Mouse (Mus musculus) limb, embryonic 15.5 days (tissue): Measurements from ENCODE around the gene Ifi209. TPM values are rescaled to one million over a fixed set of nuclear protein-coding genes. Genes with fewer than 3 reads are reported as not detected.
"Not testable (repeated sequence)": the region's sequence is repeated elsewhere in the genome, so short reads cannot be mapped to it uniquely, and the experiment has no call there.

Experiments
- ATAC-seq: fragments of 200-750 bp; cut with Nextera tagmentation; 2 replicates; pipeline ENCODE4 v1.8.0; 2017; ENCODE audit warnings: low read depth, moderate TSS enrichment; ENCODE audit not compliant: insufficient number of reproducible peaks, low FRiP score, low TSS enrichment
- H3K27ac ChIP-seq: fragments of 300-500 bp; sonication (generic); 2 replicates; pipeline ENCODE4 v1.5.1; 2015; ENCODE audit warnings: moderate library complexity, mild to moderate bottlenecking, inconsistent platforms
- H3K27me3 ChIP-seq: fragments of 300-500 bp; sonication (generic); 2 replicates; pipeline ENCODE4 v1.6.1; 2015; ENCODE audit warnings: inconsistent platforms
- H3K36me3 ChIP-seq: fragments of 300-500 bp; sonication (generic); 2 replicates; pipeline ENCODE4 v1.6.1; 2015; ENCODE audit warnings: inconsistent platforms
- H3K4me1 ChIP-seq: fragments of 300-500 bp; sonication (generic); 2 replicates; pipeline ENCODE4 v1.6.1; 2015; ENCODE audit warnings: inconsistent platforms
- H3K4me2 ChIP-seq: fragments of 300-500 bp; sonication (generic); 2 replicates; pipeline ENCODE4 v1.6.1; 2015; ENCODE audit warnings: mild to moderate bottlenecking, inconsistent platforms
- H3K4me3 ChIP-seq: fragments of 300-500 bp; sonication (generic); 2 replicates; pipeline ENCODE4 v1.5.1; 2015; ENCODE audit warnings: mild to moderate bottlenecking, inconsistent platforms
- H3K9ac ChIP-seq: fragments of 300-500 bp; sonication (generic); 2 replicates; pipeline ENCODE4 v1.6.1; 2015; ENCODE audit warnings: inconsistent platforms
- H3K9me3 ChIP-seq: fragments of 300-500 bp; sonication (generic); 2 replicates; pipeline ENCODE4 v1.6.1; 2016; ENCODE audit warnings: inconsistent platforms
- WGBS: fragments of 180-500 bp; shearing (Covaris S2); methylation state at CpG from one replicate; pipeline ENCODE4 v1.1.7; 2015; 5-methylcytosine and 5-hydroxymethylcytosine counted together
- polyA plus RNA-seq: library from polyadenylated mRNA; unstranded; fragments of >200 nt; fragmentation: Nextera tagmentation; extraction: Ambion mirVana; gene quantifications from 2 replicates; pipeline ENCODE4 v1.2.1, GENCODE M21; 2015

Gene Ifi209
- polyA plus RNA-seq, result 0.35 and 0.51 TPM in 2 replicates

DNA sequence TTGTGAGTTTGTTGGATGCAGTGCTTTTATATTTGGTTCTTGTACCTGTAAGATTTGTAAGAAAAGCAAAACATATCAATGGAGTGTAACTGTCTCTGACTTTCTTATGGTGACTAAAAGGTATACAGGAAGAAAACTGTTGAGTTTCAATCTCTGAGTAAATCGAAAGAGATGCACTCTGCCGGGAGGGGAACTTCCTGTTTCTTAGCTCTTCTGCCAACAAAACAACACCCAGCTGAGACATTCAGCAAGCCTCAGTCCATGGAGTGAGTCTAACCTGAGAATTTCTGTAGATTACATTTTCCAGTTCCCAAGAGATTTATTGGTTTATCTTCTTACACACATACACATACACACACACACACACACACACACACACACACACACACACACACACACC lies at the start of gene Ifi209:
Ifi209 (plus strand) TSS at position 296 of the 400 bp plus-strand sequence.
- H3K4me1 ChIP-seq, ATAC-seq, H3K36me3 ChIP-seq, H3K27me3 ChIP-seq, H3K9me3 ChIP-seq, H3K27ac ChIP-seq, H3K4me2 ChIP-seq, H3K9ac ChIP-seq, H3K4me3 ChIP-seq: not testable (repeated sequence)
- 78% methylated on average over 2 of the region's 2 CpGs for WGBS

DNA sequence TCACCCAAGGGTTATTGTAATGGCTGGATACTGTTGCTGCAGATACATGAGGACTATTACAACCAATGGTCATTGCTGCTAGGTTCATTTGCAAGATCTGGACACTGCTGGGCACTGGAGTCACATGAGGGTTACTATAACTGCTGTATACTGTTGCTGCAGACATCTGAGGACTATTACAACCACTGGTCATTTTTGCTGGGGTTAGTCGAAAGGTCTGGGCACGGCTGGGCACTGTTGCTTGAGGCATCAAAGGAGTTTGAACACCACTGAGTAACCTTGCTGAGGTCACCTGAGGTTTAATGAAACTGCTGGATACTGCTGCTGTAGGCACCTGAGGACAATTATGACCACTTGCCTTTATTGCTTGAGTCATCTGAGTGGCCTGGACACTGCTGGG lies 41.0 kb upstream of the Ifi209 start:
- H3K27me3 ChIP-seq, H3K4me2 ChIP-seq, H3K36me3 ChIP-seq, ATAC-seq, H3K9ac ChIP-seq, H3K27ac ChIP-seq, H3K4me1 ChIP-seq, H3K9me3 ChIP-seq, H3K4me3 ChIP-seq: not testable (repeated sequence)
- WGBS, result 92% methylated on average over 2 of the region's 2 CpGs

DNA sequence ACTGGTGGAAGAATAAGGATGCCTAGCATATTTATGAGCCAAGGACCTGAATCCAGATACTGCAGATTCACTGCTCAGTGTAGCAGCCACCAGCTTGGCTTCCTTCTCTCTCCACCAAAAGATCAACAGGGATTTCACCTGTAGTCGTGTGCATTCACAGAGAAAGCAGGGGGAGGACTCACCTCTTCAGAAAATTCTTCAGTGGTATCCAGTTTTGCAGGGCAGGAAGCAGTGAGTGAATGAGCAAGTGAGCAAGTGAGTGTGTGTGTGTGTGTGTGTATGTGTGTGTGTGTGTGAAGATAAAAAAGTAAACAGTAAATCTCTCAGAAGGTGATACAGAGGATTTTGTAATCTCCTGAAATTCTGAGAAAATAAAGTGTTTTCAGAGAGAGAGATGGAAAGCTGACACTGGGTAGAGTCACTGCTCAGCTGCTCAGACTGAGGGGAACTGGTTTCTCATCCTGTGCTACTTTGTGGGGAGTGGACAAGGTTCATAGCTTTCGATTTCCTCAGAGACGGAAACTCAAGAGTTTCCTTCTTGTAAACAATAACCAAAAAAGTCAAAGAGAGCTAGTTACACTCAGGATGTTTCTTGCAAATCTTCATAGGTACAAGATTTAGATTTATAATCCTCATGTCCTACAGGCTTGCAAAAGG lies 31.8 kb upstream of the Ifi209 start, which contains the start of gene Ifi213:
Ifi213 (minus strand) TSS at position 437 of the 657 bp plus-strand sequence.
- not testable (repeated sequence) for H3K9me3 ChIP-seq, ATAC-seq, H3K27ac ChIP-seq, H3K4me1 ChIP-seq, H3K36me3 ChIP-seq, H3K27me3 ChIP-seq, H3K9ac ChIP-seq, H3K4me3 ChIP-seq, H3K4me2 ChIP-seq
- WGBS, result 72% methylated on average over 3 of the region's 3 CpGs

DNA sequence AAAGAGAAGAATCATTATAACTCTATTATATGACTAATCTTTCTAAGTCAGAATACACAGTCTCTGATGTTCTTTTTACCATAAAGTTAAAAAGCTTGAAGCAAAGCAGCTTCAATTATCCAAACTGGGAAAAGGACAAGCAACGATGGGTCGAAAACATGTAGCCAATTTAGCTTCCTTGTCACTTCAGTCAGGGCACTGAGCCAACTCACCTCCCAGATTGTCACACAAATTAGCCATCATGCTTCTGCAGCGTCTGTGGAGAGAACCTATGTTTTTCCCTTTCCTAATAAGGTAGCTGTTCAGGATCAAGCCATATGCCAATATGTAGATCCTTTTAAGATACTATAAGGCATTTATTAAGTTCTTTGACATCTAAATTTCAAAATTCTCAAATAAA lies 20.4 kb upstream of the Ifi209 start:
- H3K27me3 ChIP-seq, H3K27ac ChIP-seq, H3K4me1 ChIP-seq, H3K4me2 ChIP-seq, H3K4me3 ChIP-seq, H3K36me3 ChIP-seq, H3K9ac ChIP-seq, ATAC-seq, H3K9me3 ChIP-seq: not testable (repeated sequence)
- 72% methylated on average over 3 of the region's 3 CpGs for WGBS

DNA sequence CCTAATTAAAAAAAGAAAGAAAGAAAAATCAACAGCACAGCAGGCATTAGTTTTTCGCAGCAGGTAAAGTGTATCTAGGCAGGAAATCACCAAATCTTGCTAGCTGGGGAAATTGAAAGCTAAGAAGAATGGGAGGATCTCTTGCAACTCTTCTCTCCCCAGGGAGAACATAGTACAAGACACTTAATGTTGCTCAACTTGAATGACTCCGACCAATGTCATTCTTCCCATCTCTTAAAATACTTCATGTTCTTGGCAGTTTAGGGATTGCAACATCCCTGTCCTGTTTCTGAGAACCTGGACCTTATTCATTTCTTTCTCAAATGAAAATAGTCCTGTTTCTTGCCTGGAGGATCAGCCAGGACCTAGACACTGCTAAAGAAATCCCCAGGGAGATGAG lies 8.5 kb upstream of the Ifi209 start:
- 78% methylated on average over 2 of the region's 2 CpGs for WGBS
- H3K27ac ChIP-seq, result not testable (repeated sequence)

DNA sequence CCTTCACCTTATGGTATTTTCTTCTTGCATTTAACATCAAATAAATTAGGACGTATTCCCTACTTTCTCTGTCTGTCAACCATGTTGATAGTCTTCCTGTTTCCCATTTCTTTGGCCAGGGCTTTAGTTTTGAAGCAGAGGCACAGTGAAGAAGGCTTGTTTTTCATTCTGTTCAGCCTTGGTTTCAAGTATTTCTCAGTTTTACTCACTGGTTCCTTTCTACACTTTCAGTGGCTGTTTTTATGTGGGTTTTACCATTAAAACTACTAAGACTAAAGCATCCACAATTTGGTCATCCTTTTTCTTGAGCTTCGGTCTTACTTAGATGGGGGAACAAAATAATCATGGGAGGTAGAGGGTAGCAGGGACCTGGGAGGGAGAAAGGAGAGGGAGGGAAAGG lies 6.7 kb upstream of the Ifi209 start:
- Histone ChIP-seq H3K27ac (no peak overlapping the region), H3K4me3 (no peak overlapping the region), H3K9ac (no peak overlapping the region), H3K4me2 (no peak overlapping the region), H3K36me3 (no peaks in the 10 kb centered on the region), H3K27me3 (no peaks in the 10 kb centered on the region), H3K4me1 (no peaks in the 10 kb centered on the region), H3K9me3 (no peaks in the 10 kb centered on the region)
- ATAC-seq, result no peak
- 76% methylated on average over 2 of the region's 2 CpGs for WGBS

More for the DNA sequence above, 8.5 kb upstream of the Ifi209 start:
- H3K4me3 ChIP-seq, H3K27me3 ChIP-seq, H3K9me3 ChIP-seq, H3K4me1 ChIP-seq, H3K9ac ChIP-seq, H3K4me2 ChIP-seq, ATAC-seq, H3K36me3 ChIP-seq: not testable (repeated sequence)

DNA sequence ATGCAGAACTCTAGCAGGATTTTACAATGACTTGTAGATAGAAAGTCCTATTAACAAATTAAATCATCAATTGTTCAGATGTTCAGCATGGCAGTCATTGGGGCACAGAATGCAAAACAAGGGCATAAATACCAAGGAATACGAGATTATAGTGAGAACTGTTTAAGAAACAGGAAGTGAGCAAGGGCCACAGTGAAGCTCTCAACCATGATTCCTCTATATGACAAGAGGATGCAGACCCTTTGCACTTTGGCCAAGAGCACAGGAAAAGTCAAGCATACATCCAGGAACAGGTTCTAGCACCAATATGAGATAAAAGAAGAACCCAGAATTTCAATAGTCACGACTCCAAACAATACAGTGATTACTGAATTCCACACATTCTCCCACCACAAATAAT lies 4.0 kb upstream of the Ifi209 start:
- Histone ChIP-seq H3K27ac (no peak overlapping the region), H3K9ac (no peak overlapping the region), H3K4me3 (no peak overlapping the region), H3K9me3 (no peaks in the 10 kb centered on the region), H3K4me1 (no peaks in the 10 kb centered on the region), H3K36me3 (no peaks in the 10 kb centered on the region), H3K27me3 (no peaks in the 10 kb centered on the region), H3K4me2 (no peak overlapping the region)
- ATAC-seq, result no peak
- WGBS, result 68% methylated on average over 2 of the region's 2 CpGs

DNA sequence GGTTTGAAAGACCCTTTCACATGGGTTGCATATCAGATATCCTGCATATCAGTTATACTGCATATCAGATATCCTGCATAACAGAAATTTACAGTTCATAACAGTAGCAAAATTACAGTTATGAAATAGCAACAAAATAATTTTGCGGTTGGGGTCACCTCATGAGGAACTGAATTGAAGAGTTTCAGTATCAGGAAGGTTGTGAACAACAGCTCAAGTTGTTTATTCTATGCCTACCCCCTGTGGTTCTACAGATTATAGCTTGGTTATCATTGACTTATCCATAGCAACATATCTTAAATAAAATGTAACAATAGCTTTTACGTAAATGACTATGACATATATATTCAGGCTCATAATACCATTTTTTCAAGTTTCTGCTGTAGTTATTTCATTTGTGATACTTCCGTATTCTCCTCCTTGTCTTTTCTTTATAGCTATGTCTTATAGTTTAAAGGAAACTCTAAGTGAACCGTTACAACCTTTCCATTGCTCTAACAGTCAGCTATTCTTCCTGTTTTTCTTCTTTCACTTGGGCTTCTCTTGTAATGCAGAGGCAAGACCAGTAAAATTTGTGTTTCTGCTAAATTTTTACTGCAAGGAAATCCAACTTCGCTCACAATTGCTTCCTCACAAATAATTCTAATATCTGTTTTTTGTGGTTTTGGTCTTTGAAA lies 3.4 kb downstream of the Ifi209 start:
- Histone ChIP-seq H3K27me3 (no peaks in the 10 kb centered on the region), H3K36me3 (no peaks in the 10 kb centered on the region), H3K4me2 (no peak overlapping the region), H3K4me1 (no peaks in the 10 kb centered on the region), H3K9ac (no peak overlapping the region), H3K27ac (no peak overlapping the region), H3K4me3 (no peak overlapping the region), H3K9me3 (no peaks in the 10 kb centered on the region)
- 84% methylated on average over 5 of the region's 5 CpGs for WGBS
- ATAC-seq, result no peak

DNA sequence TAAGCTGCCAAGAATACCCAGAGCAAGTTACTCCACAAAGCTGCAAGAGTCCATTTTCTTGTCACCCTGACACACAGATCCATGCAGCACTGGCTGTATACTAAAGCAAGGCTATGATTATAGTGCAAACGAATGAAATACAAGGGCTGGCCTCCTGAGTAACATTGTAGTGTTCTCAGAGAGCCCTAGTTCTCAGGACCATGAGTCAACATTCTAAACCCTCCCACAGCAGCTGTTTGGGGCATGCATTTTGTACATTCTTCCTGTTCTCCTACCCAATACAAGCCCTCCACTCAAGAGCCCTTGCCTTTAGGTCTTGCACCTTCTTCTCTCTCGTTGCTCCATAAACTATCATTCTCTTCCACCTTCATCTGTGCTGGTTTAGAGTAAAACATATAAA lies 14.7 kb downstream of the Ifi209 start:
- Histone ChIP-seq H3K27me3 (no peaks in the 10 kb centered on the region), H3K4me2 (no peak overlapping the region), H3K9me3 (no peaks in the 10 kb centered on the region), H3K4me1 (no peaks in the 10 kb centered on the region), H3K27ac (no peak overlapping the region), H3K9ac (no peak overlapping the region), H3K4me3 (no peak overlapping the region), H3K36me3 (no peaks in the 10 kb centered on the region)
- ATAC-seq, result no peak
- 74% methylated on average over 2 of the region's 2 CpGs for WGBS

DNA sequence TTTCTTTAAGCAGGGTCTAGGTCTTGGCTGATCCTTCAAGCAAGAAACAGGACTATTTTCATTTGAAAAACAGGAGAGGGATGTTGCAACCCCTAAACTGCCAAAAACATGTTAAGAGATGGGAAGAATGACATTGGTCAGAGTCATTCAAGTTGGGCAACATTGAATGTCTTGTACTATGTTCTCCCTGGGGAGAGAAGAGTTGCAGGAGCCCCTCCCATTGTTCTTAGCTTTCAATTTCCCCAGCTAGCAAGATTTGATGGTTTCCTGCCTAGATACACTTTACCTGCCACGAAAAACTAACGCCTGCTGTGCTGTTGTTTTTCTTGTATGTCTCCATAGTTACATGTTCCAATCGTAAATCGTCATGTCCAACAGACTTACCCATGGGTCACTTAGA lies 27.3 kb downstream of the Ifi209 start:
- no peaks in the 10 kb centered on the region for H3K4me1 ChIP-seq
- H3K36me3 ChIP-seq, result no peaks in the 10 kb centered on the region
- no peak overlapping the region for H3K27ac ChIP-seq
- no peaks in the 10 kb centered on the region for H3K27me3 ChIP-seq
- 74% methylated on average over 4 of the region's 4 CpGs for WGBS
- H3K4me2 ChIP-seq, result no peak overlapping the region
- no peaks in the 10 kb centered on the region for H3K9me3 ChIP-seq
- no peak overlapping the region for H3K4me3 ChIP-seq
- no peak for ATAC-seq
- H3K9ac ChIP-seq, result no peak overlapping the region

DNA sequence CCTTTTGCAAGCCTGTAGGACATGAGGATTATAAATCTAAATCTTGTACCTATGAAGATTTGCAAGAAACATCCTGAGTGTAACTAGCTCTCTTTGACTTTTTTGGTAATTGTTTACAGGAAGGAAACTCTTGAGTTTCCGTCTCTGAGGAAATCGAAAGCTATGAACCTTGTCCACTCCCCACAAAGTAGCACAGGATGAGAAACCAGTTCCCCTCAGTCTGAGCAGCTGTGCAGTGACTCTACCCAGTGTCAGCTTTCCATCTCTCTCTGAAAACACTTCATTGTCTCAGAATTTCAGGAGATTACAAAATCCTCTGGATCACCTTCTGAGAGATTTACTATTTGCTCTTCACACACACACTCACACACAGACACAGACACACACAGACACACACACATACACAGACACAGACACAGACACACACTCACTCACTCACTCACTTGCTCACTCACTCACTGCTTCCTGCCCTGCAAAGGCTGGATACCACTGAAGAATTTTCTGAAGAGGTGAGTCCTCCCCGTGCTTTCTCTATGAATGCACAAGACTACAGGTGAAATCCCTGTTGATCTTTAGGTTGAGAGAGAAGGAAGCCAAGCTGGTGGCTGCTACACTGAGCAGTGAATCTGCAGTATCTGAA lies 42.9 kb downstream of the Ifi209 start, which contains the start of gene Ifi208:
Ifi208 (plus strand) TSS at position 218 of the 640 bp plus-strand sequence.
- not testable (repeated sequence) for H3K36me3 ChIP-seq, ATAC-seq, H3K4me1 ChIP-seq, H3K9me3 ChIP-seq, H3K9ac ChIP-seq, H3K27me3 ChIP-seq, H3K27ac ChIP-seq, H3K4me3 ChIP-seq, H3K4me2 ChIP-seq
- 41% methylated on average over 3 of the region's 3 CpGs for whole genome bisulfite sequencing

DNA sequence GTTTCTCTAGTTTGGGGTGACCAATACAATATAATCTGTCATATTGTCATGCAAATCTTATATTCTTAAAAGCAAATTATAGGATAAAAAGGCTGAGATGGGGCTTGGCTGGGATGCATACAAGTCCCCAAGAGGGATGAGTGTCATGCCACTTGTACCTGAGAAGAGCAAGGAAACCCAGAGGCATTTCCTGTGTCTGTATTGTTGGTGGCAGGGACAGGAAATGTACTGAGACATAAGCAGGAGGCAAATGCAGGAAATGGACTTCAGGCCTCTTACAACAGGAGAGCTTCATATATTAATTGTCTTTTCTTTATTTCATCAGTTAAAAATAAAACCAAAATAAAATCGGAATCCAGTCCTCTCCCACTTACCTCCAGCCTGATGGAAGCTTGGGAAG lies 47.9 kb downstream of the Ifi209 start:
- H3K27me3 ChIP-seq, H3K9ac ChIP-seq, H3K9me3 ChIP-seq, H3K4me2 ChIP-seq, H3K27ac ChIP-seq, H3K4me3 ChIP-seq, H3K4me1 ChIP-seq, H3K36me3 ChIP-seq, ATAC-seq: not testable (repeated sequence)
- 61% methylated on average over 1 of the region's 1 CpGs for WGBS
